Mouse (Mus musculus) heart, postnatal 10 days (tissue): ENCODE results near the gene Gfpt1. TPM values are rescaled to one million over a fixed set of nuclear protein-coding genes. Genes with fewer than 3 reads are reported as not detected.
"Not testable (repeated sequence)": the region's sequence is repeated elsewhere in the genome, so short reads cannot be mapped to it uniquely, and the experiment has no call there.

Experiments
- DNase-seq, 2 experiments: peaks; one replicate each; pipeline ENCODE4 v3.0.0; 2021
- intact Hi-C: fragments of 180-260 bp; cut with DNase I; formaldehyde crosslinking; loops from one replicate; pipeline ENCODE4 v1.15.1; 2025
- total RNA-seq, 2 experiments: library from RNA; stranded (reverse); gene quantifications; 2 replicates each; pipeline ENCODE4 v1.2.3; 2021

The Gfpt1 gene
- total RNA-seq, 2 experiments from 2014 or later: 18.2 to 19.6 TPM

- intact Hi-C loops: loop anchor here (2.0 kb wide), 1 partner anchor 30 kb away; no protein-coding TSS in a partner anchor
- no peak for DNase-seq
Observed at GRCm38 (mm10) chr6:87040971-87041370, 1.7 kb upstream of the Gfpt1 start.

- intact Hi-C loops: loop anchor here (2.0 kb wide), 1 partner anchor 31 kb away; no protein-coding TSS in a partner anchor
- no peak for DNase-seq
Observed at GRCm38 (mm10) chr6:87041431-87041830, 1.2 kb upstream of the Gfpt1 start.

DNA sequence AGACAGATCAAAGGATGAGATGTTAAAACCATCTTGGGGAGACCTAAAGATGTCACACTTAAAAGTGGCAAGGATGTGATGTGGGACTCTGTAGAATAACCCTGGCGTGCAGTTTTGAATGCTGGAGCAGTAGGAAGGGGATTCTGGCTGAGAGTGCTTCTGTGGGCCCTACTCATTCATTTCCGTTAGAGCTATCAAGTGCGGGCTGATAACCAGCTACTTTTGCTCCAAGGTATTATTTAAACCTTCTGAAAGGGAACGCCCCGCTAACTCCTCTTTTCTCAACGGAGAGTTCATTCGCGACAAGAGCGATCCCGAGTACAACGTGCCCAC is 676 bp upstream of the Gfpt1 start:
- intact Hi-C loops: no loop called here

GRCm38 (mm10) chr6:87043131-87043516 is 478 bp downstream of the Gfpt1 start:
- intact Hi-C loops: no loop called here
- no peak for DNase-seq

More for the DNA sequence above, 676 bp upstream of the Gfpt1 start:
- no peak for DNase-seq

DNA sequence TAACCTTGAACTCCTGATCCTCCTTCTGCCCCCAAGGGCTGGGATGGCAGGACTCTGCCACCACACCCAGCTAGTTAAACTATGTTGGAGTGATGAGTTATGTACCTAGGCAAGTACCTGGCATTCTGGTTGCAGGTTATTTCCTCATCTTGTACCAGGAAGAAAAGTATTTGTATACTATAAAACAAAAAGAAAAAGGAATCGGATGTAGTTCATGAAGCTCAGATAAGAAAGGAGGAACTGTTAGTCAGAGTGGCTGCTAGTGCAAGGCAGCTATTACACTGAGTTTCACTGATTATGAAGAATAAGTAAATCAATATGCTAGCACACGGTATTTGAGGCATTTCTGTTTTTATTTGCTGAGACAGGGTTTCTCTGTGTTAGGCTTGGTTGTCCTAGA is 2.2 kb downstream of the Gfpt1 start:
- intact Hi-C loops: no loop called here
- DNase-seq: no peak

DNA sequence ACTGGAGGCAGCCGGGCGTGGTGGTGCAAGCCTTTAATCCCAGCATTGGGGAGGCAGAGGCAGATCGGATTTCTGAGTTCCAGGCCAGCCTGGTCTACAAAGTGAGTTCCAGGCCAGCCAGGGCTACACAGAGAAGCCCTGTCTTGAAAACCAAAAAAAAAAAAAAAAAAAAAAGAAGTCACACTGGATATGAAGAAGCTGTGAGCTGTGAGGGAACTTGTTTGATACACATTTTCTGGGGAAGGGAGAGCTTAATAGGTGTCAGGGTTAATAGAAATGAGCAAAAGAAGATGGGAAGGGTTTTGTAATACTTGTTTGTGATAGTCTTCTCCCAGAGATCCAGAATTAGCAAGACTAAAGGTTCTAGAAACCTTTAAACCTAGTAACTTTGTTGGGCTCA is 2.9 kb downstream of the Gfpt1 start:
- intact Hi-C loops: no loop called here
- no peak for DNase-seq

- intact Hi-C loops, DNase-seq: not testable (repeated sequence)
Observed at GRCm38 (mm10) chr6:87048712-87049111, 6.1 kb downstream of the Gfpt1 start.

GRCm38 (mm10) chr6:87051886-87052425 is 9.3 kb downstream of the Gfpt1 start:
- DNase-seq: no peak
- intact Hi-C loops: no loop called here

- intact Hi-C loops: no loop called here
- DNase-seq: no peak
Observed at GRCm38 (mm10) chr6:87054193-87054592, 11.5 kb downstream of the Gfpt1 start.

DNA sequence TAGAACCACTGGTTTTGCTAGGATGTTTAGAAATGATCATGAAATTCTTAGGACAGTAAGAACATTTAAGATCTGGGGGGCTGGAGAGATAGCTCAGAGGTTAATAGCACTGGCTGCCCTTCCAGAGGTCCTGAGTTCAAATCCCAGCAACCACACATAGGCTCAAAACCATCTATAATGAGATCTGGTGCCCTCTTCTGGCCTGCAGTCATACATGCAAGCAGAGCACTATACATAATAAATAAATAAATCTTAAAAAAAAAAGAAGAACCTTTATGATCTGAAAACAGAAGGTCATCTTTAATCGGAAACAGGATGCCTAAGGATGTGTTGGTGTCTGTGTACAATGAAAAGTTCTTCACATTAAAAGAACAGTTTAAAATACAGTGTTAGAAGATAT is 17.1 kb downstream of the Gfpt1 start:
- no peak for DNase-seq
- intact Hi-C loops: no loop called here

DNA sequence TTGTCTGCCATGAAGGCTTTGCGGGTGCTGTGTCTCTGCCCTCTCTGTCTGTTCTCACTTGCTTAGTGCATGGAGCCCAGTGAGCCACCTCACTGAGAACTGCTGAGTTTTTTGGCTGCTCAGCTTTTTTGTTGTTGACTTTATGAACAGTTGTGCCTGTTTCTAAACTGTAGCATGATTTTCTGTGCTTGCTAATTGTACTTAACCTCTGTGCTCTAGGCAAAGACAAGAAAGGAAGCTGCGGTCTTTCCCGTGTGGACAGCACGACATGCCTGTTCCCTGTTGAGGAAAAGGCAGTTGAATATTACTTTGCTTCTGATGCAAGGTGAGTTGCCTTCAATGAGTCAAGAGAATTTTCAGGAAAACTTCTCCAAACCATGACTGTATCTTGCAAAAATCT is 20.9 kb downstream of the Gfpt1 start:
- intact Hi-C loops: no loop called here
- DNase-seq: no peak

- DNase-seq: no peak
- intact Hi-C loops: no loop called here
Observed at GRCm38 (mm10) chr6:87068209-87068608, 25.6 kb downstream of the Gfpt1 start.

GRCm38 (mm10) chr6:87069195-87069900 is 26.7 kb downstream of the Gfpt1 start:
- DNase-seq: no peak

DNA sequence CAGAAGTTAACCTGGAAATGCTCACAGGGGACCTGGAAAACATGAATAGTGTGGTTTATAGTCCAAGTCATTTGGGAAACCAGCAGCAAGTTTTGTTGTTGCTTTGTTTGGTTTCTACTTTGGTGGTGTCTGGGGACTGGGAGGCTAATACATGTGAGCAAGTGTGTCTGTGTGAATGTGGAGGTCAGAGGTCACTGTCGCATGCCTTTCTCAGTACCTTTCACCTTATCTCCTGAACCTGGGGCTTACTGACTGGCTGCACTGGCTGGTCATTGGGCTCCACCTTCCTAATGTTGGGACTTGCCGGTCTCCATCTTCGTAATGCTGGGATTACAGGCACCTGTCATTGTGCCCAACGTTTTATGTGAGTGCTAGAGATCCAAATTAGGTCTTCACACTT is 28.0 kb downstream of the Gfpt1 start:
- DNase-seq: no peak
- intact Hi-C loops: no loop called here

More at GRCm38 (mm10) chr6:87069195-87069900, 26.7 kb downstream of the Gfpt1 start:
- intact Hi-C loops: no loop called here

- intact Hi-C loops: no loop called here
- no peak for DNase-seq
Observed at GRCm38 (mm10) chr6:87072759-87073158, 30.1 kb downstream of the Gfpt1 start.

- intact Hi-C loops: no loop called here
- DNase-seq: no peak
Observed at GRCm38 (mm10) chr6:87075092-87075685, 32.5 kb downstream of the Gfpt1 start.

DNA sequence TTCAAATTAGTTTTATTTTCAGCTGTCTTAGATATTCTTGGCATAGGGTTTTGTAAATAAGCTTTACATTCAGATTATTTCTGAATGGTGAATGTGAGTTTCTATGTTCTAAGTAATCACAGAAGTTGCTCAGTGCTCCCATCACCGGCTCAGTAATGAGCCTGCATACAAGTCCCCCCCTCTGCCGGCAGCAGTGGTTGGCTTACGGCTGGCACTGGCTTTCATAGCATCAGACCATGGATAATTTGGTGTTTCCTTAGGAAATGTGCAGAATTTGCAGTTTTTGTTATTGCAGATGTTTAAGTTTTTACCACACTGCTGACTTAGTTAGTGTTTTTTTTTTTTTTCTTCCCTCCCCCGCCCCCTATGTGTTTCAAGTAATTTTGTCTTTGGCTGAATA is 36.8 kb downstream of the Gfpt1 start:
- intact Hi-C loops: no loop called here
- DNase-seq: no peak

DNA sequence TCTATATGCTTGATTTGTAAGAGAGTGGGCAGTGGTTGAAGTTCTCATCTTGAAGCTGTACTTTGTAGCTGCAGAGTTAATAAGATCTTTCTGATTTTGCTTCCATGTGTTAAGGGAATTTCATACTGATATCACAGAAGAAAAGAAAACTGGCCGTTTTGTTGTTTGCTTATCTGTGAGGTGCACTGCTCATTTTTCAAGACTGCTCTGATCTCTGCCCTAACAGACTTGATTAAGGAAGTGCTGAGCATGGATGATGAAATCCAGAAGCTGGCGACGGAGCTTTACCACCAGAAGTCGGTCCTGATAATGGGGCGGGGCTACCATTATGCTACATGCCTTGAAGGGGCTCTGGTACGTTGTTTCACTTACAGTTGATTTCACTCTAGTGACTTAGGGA is 42.4 kb downstream of the Gfpt1 start:
- no peak for DNase-seq
- intact Hi-C loops: no loop called here

- no peak for DNase-seq
Observed at GRCm38 (mm10) chr6:87088356-87088755, 45.7 kb downstream of the Gfpt1 start.

DNA sequence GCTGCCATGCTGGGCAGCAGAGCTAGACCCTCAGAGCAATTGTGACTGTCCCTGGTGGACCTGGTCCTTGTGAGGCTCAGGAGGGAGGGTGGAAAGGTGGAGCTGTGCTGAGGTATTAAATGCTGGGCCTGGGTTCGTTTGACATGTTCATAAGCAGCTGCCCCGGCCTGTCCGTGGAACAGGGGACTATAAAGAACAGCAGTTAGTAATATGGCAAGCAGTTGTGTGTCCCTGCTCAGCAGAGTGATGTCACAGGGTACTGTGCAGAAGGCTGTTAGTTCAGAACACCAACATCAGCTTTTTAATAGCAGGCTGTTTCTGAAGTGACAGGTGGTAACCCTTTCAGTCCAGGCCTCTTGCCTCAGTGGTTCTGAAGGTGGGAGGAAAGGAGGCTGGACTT is 48.2 kb downstream of the Gfpt1 start:
- intact Hi-C loops: no loop called here
- DNase-seq: no peak

More at GRCm38 (mm10) chr6:87088356-87088755, 45.7 kb downstream of the Gfpt1 start:
- intact Hi-C loops: no loop called here

DNA sequence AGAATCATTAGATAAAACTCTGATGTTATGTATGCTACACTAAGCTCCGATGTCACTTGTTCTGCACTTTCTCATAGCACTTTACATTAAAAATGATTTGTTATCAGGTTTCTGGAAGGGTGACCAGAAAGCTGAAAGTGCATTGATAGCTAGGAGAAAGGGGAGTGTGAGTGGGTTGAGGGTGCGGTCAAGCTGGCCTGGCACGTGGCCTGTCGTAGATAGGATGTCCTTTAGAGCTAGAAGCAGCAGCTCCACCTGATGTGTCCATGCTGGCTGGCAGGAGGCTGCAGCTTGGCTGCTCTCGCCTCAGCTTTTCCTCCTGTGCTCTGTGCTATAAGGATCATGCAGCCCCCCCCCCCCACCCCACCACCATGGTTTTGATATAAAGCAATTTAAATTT is 49.8 kb downstream of the Gfpt1 start:
- DNase-seq: no peak
- intact Hi-C loops: no loop called here

GRCm38 (mm10) chr6:87093631-87094030 is 51.0 kb downstream of the Gfpt1 start:
- DNase-seq, intact Hi-C loops: not testable (repeated sequence)
